Mouse (Mus musculus) CH12.LX (cell line): Measurements from ENCODE around the gene Hs3st3a1. TPM values are rescaled to one million over a fixed set of nuclear protein-coding genes. Genes with fewer than 3 reads are reported as not detected.

Experiments
- DNase-seq: peaks from one replicate; pipeline ENCODE4 v3.0.0-alpha.2; 2013; ENCODE audit errors: extremely low read depth
- H3K27ac ChIP-seq: 2 replicates; pipeline ENCODE4 v1.5.1; 2012; ENCODE audit warnings: low read depth, mild to moderate bottlenecking, control low read depth, moderate library complexity; ENCODE audit not compliant: insufficient read depth
- H3K27me3 ChIP-seq: replicated peaks from 2 replicates; pipeline ENCODE3; 2012; ENCODE audit warnings: inconsistent platforms
- H3K36me3 ChIP-seq, 2 experiments: replicated peaks in 1 of 2; 2 replicates each; pipeline versions ENCODE3 to v1.6.1; 2012; ENCODE audit warnings: inconsistent platforms in 1 of 2, low read length in 1 of 2, mild to moderate bottlenecking in 1 of 2, mixed read lengths in 1 of 2, moderate library complexity in 1 of 2; ENCODE audit not compliant: control insufficient read depth in 1 of 2, insufficient read depth in 1 of 2
- H3K4me1 ChIP-seq, 2 experiments: 2 replicates each; pipeline ENCODE4 v1.6.1; 2012; ENCODE audit warnings: inconsistent platforms in 1 of 2, moderate library complexity in 1 of 2; ENCODE audit not compliant: insufficient read depth in 2 of 2, control insufficient read depth in 1 of 2
- H3K4me2 ChIP-seq: 2 replicates; pipeline ENCODE4 v1.6.1; 2012; ENCODE audit warnings: low read depth, mild to moderate bottlenecking, control low read depth; ENCODE audit not compliant: poor library complexity, insufficient read depth, severe bottlenecking
- H3K4me3 ChIP-seq, 3 experiments: fragments of 150-350 bp in 1 of 3; sonication (generic) in 1 of 3; replicated peaks in 1 of 3; 2 replicates each; pipeline versions ENCODE3 to v1.5.1; 2011 to 2012; ENCODE audit warnings: low read depth in 2 of 3, low read length in 2 of 3, mild to moderate bottlenecking in 2 of 3, moderate library complexity in 2 of 3, control low read depth in 1 of 3, improper control_type of control experiment in 1 of 3, inconsistent platforms in 1 of 3, mixed read lengths in 1 of 3; ENCODE audit not compliant: poor library complexity in 1 of 3
- H3K79me2 ChIP-seq: replicated peaks from 2 replicates; pipeline ENCODE4 v1.6.1; 2012; ENCODE audit warnings: mild to moderate bottlenecking, moderate library complexity; ENCODE audit not compliant: control insufficient read depth, poor library complexity, insufficient read depth, severe bottlenecking; ENCODE audit errors: extremely low read depth
- H3K9ac ChIP-seq: 2 replicates; pipeline ENCODE4 v1.6.1; 2012; ENCODE audit warnings: low read depth, mild to moderate bottlenecking, control low read depth, moderate library complexity; ENCODE audit not compliant: insufficient read depth
- H3K9me3 ChIP-seq: replicated peaks from 2 replicates; pipeline ENCODE3; 2012; ENCODE audit warnings: low read length, inconsistent platforms, mixed read lengths
- CHD1 ChIP-seq: IDR thresholded peaks from 2 replicates; pipeline ENCODE4 v1.6.1; 2012; ENCODE audit warnings: low read depth, low read length, improper control_type of control experiment, inconsistent platforms
- CHD2 ChIP-seq: IDR thresholded peaks from 2 replicates; pipeline ENCODE4 v1.6.1; 2011; ENCODE audit warnings: low read length, improper control_type of control experiment
- CTCF ChIP-seq, 2 experiments: IDR thresholded peaks in 1 of 2; conservative IDR thresholded peaks in 1 of 2; 2 replicates each; pipeline ENCODE4 v1.5.1; 2011 to 2012; ENCODE audit warnings: low read depth in 2 of 2, low read length in 2 of 2, improper control_type of control experiment in 1 of 2, inconsistent platforms in 1 of 2, mild to moderate bottlenecking in 1 of 2, moderate library complexity in 1 of 2
- HCFC1 ChIP-seq: IDR thresholded peaks from 2 replicates; pipeline ENCODE4 v1.6.1; 2012; ENCODE audit warnings: low read depth, mild to moderate bottlenecking, inconsistent platforms, low read length, improper control_type of control experiment
- IRF4 ChIP-seq: IDR thresholded peaks from 2 replicates; pipeline ENCODE4 v1.6.1; 2014; ENCODE audit warnings: low read depth, mild to moderate bottlenecking, inconsistent platforms, low read length, improper control_type of control experiment
- JUN ChIP-seq: IDR thresholded peaks from 2 replicates; pipeline ENCODE4 v1.6.1; 2011; ENCODE audit warnings: low read depth, mild to moderate bottlenecking, low read length, improper control_type of control experiment, moderate library complexity; ENCODE audit not compliant: insufficient read depth
- JUND ChIP-seq: conservative IDR thresholded peaks from 2 replicates; pipeline ENCODE4 v1.6.1; 2011; ENCODE audit warnings: low read depth, low read length, improper control_type of control experiment
- KAT2A ChIP-seq: IDR thresholded peaks from 2 replicates; pipeline ENCODE4 v1.6.1; 2012; ENCODE audit warnings: low read length, improper control_type of control experiment, inconsistent platforms; ENCODE audit not compliant: insufficient replicate concordance
- MAFK ChIP-seq: IDR thresholded peaks from 2 replicates; pipeline ENCODE4 v1.6.1; 2011; ENCODE audit warnings: low read length, improper control_type of control experiment; ENCODE audit not compliant: insufficient replicate concordance
- MEF2A ChIP-seq: IDR thresholded peaks from 2 replicates; pipeline ENCODE4 v1.6.1; 2014; ENCODE audit warnings: low read depth, mild to moderate bottlenecking, inconsistent platforms, low read length, improper control_type of control experiment, borderline replicate concordance
- MXI1 ChIP-seq: IDR thresholded peaks from 2 replicates; pipeline ENCODE4 v1.6.1; 2011; ENCODE audit warnings: mild to moderate bottlenecking, low read depth, low read length, improper control_type of control experiment
- MYC ChIP-seq: IDR thresholded peaks from 2 replicates; pipeline ENCODE4 v1.6.1; 2011; ENCODE audit warnings: low read depth, mild to moderate bottlenecking, improper control_type of control experiment, low read length
- NELFE ChIP-seq: IDR thresholded peaks from 2 replicates; pipeline ENCODE4 v1.6.1; 2011; ENCODE audit warnings: low read depth, low read length, improper control_type of control experiment
- NRF1 ChIP-seq: IDR thresholded peaks from 2 replicates; pipeline ENCODE4 v1.6.1; 2014; ENCODE audit warnings: low read depth, mild to moderate bottlenecking, inconsistent platforms, low read length, improper control_type of control experiment, moderate library complexity
- PAX5 ChIP-seq: IDR thresholded peaks from 2 replicates; pipeline ENCODE4 v1.6.1; 2012; ENCODE audit warnings: low read length, inconsistent platforms, mixed read lengths
- POLR2A ChIP-seq: IDR thresholded peaks from 2 replicates; pipeline ENCODE4 v1.6.1; 2011; ENCODE audit warnings: low read depth, mild to moderate bottlenecking, improper control_type of control experiment, low read length
- POLR2AphosphoS2 ChIP-seq: IDR thresholded peaks from 2 replicates; pipeline ENCODE4 v1.6.1; 2011; ENCODE audit warnings: low read depth, low read length, improper control_type of control experiment
- RAD21 ChIP-seq: IDR thresholded peaks from 2 replicates; pipeline ENCODE4 v1.6.1; 2011; ENCODE audit warnings: low read depth, mild to moderate bottlenecking, low read length, improper control_type of control experiment, moderate library complexity
- RCOR1 ChIP-seq: conservative IDR thresholded peaks from 2 replicates; pipeline ENCODE4 v1.6.1; 2012; ENCODE audit warnings: low read depth, mild to moderate bottlenecking, inconsistent platforms, low read length, improper control_type of control experiment
- SIN3A ChIP-seq: IDR thresholded peaks from 2 replicates; pipeline ENCODE4 v1.6.1; 2012; ENCODE audit warnings: low read length, improper control_type of control experiment, inconsistent platforms
- SMC3 ChIP-seq: IDR thresholded peaks from 2 replicates; pipeline ENCODE4 v1.6.1; 2011; ENCODE audit warnings: low read depth, low read length, improper control_type of control experiment
- TBP ChIP-seq: conservative IDR thresholded peaks from 2 replicates; pipeline ENCODE4 v1.6.1; 2011; ENCODE audit warnings: low read depth, low read length, improper control_type of control experiment
- TCF12 ChIP-seq: IDR thresholded peaks from 2 replicates; pipeline ENCODE4 v1.6.1; 2014; ENCODE audit warnings: low read depth, mild to moderate bottlenecking, inconsistent platforms, low read length, improper control_type of control experiment
- USF1 ChIP-seq: IDR thresholded peaks from 2 replicates; pipeline ENCODE4 v1.6.1; 2014; ENCODE audit warnings: low read depth, mild to moderate bottlenecking, inconsistent platforms, low read length, improper control_type of control experiment
- USF2 ChIP-seq: conservative IDR thresholded peaks from 2 replicates; pipeline ENCODE4 v1.6.1; 2011; ENCODE audit warnings: low read depth, low read length, improper control_type of control experiment
- ZMIZ1 ChIP-seq: IDR thresholded peaks from 2 replicates; pipeline ENCODE4 v1.6.1; 2012; ENCODE audit warnings: low read depth, mild to moderate bottlenecking, inconsistent platforms, low read length, improper control_type of control experiment
- dilution Hi-C: fragments of 300-500 bp; cut with MboI; formaldehyde crosslinking; loops from 2 replicates; pipeline ENCODE4 v1.14.3; 2020; ENCODE audit warnings: low sequenced_read_pairs; ENCODE audit not compliant: extremely low pct_unique_long_range_greater_than_20kb, extremely low pct_ligation_motif_present
- in situ Hi-C: fragments of 300-500 bp; cut with MboI; formaldehyde crosslinking; loops from 3 replicates; pipeline ENCODE4 v1.14.3; 2019; ENCODE audit warnings: low sequenced_read_pairs, low pct_ligation_motif_present, low pct_unique_long_range_greater_than_20kb, mixed read lengths
- polyA plus RNA-seq: library from polyadenylated mRNA; unstranded; fragments of >175 nt; gene quantifications from 2 replicates; pipeline ENCODE4 v1.2.1, GENCODE M21; 2012; ENCODE audit warnings: low read depth; ENCODE audit not compliant: insufficient read length
- total RNA-seq, 2 experiments: library from RNA; depleted of rRNA; stranded (reverse); fragments of 300-350 nt in 1 of 2; fragments of >200 nt in 1 of 2; gene quantifications; 2 replicates each; pipeline ENCODE4 v1.2.3; 2012 to 2014

Gene Hs3st3a1
- total and polyA plus RNA-seq, 3 experiments, result not detected

DNA sequence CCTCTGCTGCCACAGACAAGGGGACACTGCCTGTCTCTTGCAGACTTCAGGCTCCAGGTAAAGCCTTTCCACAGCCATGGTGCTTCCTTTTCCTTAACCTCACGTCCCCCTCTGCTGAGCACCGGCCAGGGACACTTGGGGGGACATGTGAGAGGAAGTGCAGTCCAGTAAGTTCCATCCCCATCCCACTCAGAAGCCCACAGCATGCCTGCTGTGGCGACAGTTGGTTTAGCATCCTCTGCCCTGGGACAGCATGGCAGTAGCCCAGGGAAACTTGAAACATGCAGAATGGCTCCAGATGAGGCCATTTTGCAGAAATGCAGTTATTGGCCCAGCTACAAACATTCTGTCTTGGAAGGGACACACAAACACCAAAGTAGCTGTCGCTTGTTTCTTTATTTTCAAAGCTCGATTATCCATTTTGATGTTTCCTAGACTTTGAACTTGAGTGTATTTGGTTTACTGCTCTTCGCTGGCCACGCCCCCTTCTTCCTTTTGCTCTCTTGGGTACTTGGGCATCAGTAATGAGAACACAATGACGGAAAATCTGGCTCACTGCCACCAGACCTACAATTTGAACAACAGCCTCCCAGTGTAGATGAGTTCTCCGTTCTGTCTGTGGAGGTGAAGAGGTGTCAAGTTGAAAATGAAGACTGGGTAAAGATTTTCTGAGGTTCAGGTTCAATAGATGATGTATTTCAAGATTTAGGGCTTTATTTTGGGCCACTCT is 13.6 kb downstream of the Hs3st3a1 start:
- no peak overlapping the region for H3K4me3 ChIP-seq
- H3K27me3 ChIP-seq, result no peaks in the 10 kb centered on the region
- TF ChIP-seq ZMIZ1 (no peak), CHD1 (no peak), RCOR1 (no peak), KAT2A (no peak), PAX5 (no peak), NRF1 (no peak), JUN (no peak), MXI1 (no peak), SMC3 (no peak), RAD21 (no peak), CTCF (conservative IDR thresholded peaks at IDR 0.05 in 1 of 2, IDR thresholded peaks at IDR 0.05 in 1 of 2; ENCODE audit: low read depth in 2 of 2, low read length in 2 of 2) (no peak), TBP (no peak), JUND (no peak), MEF2A (no peak), MAFK (no peak), CHD2 (no peak), HCFC1 (no peak), MYC (no peak)
- H3K9me3 ChIP-seq, result no peaks in the 10 kb centered on the region
- H3K9ac ChIP-seq, result no peak overlapping the region
- DNase-seq, result peak; percentile 23
- no peaks in the 10 kb centered on the region for H3K4me1 ChIP-seq
- no peaks in the 10 kb centered on the region for H3K79me2 ChIP-seq
- in situ Hi-C loops (loop anchor here (25.0 kb wide), 1 partner anchor 1036 kb away; no protein-coding TSS in a partner anchor), dilution Hi-C loops (no loop called here)
- H3K27ac ChIP-seq, result no peak overlapping the region
- H3K36me3 ChIP-seq, result no peaks in the 10 kb centered on the region
- no peak overlapping the region for H3K4me2 ChIP-seq

DNA sequence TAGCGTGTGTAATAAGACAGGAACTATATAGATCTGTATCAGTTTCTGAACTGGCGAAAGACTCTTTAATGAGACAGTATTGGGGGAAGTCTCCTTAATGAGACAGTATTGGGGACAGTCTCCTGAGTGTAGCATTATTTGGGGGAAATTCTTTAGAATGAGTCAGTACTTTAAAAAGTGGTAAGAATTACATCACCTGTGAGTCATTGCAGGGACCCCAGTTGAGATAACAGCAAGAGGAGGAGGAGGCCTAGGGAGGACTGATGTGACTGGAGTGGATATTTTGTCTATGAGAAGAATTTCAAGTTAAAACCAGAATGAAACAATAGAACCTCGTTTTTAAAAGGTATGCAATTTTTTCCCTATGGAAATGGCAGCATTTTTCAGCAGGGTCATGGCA is 26.6 kb downstream of the Hs3st3a1 start:
- no peak for DNase-seq
- in situ Hi-C loops, result no loop called here

More for the DNA sequence above, 26.6 kb downstream of the Hs3st3a1 start:
- no peak overlapping the region for H3K4me3 ChIP-seq
- TF ChIP-seq RAD21 (no peak), JUN (no peak), POLR2AphosphoS2 (no peak), TCF12 (no peak), USF2 (no peak), RCOR1 (no peak), IRF4 (no peak), CTCF (conservative IDR thresholded peaks at IDR 0.05 in 1 of 2, IDR thresholded peaks at IDR 0.05 in 1 of 2; ENCODE audit: low read depth in 2 of 2, low read length in 2 of 2) (no peak), CHD1 (no peak), SIN3A (no peak), NELFE (no peak), NRF1 (no peak), USF1 (no peak), ZMIZ1 (no peak), POLR2A (no peak), MEF2A (no peak), HCFC1 (no peak), KAT2A (no peak)
- dilution Hi-C loops, result no loop called here
- H3K36me3 ChIP-seq, result no peaks in the 10 kb centered on the region
- no peaks in the 10 kb centered on the region for H3K9me3 ChIP-seq
- H3K79me2 ChIP-seq, result no peaks in the 10 kb centered on the region
- H3K4me1 ChIP-seq, result peaks cover 0 to 3% of the 10 kb centered on the region in 2 experiments; a peak in 1 of 4 replicates
- no peaks in the 10 kb centered on the region for H3K27me3 ChIP-seq
- no peak overlapping the region for H3K27ac ChIP-seq
- no peak overlapping the region for H3K9ac ChIP-seq
- H3K4me2 ChIP-seq, result no peak overlapping the region
